Mouse (Mus musculus) kidney, embryonic 14.5 days (tissue): ENCODE results near the gene Fyttd1. TPM values are rescaled to one million over a fixed set of nuclear protein-coding genes. Genes with fewer than 3 reads are reported as not detected.
A peak's percentile ranks its signal among the peaks of the same experiment; 100 is the strongest.

ENCODE experiments used
- ATAC-seq: fragments of 200-750 bp; cut with Nextera tagmentation; 2 replicates; pipeline ENCODE4 v1.8.0; 2017; ENCODE audit warnings: moderate number of reproducible peaks, mild to moderate bottlenecking, moderate TSS enrichment, moderate library complexity; ENCODE audit not compliant: low FRiP score, low TSS enrichment
- H3K27ac ChIP-seq: fragments of 300-500 bp; sonication (generic); 2 replicates; pipeline ENCODE4 v1.5.1; 2014; ENCODE audit warnings: low read depth, mild to moderate bottlenecking, low read length, moderate library complexity, mixed read lengths
- H3K27me3 ChIP-seq: fragments of 300-500 bp; sonication (generic); 2 replicates; pipeline ENCODE4 v1.6.1; 2014; ENCODE audit warnings: mild to moderate bottlenecking, low read length; ENCODE audit not compliant: control insufficient read depth, insufficient read depth
- H3K36me3 ChIP-seq: fragments of 300-500 bp; sonication (generic); 2 replicates; pipeline ENCODE4 v1.6.1; 2014; ENCODE audit warnings: low read length, mixed read lengths; ENCODE audit not compliant: control insufficient read depth, insufficient read depth
- H3K4me1 ChIP-seq: fragments of 300-500 bp; sonication (generic); 2 replicates; pipeline ENCODE4 v1.6.1; 2014; ENCODE audit warnings: low read length, mixed read lengths; ENCODE audit not compliant: control insufficient read depth, insufficient read depth
- H3K4me2 ChIP-seq: fragments of 300-500 bp; sonication (generic); replicated peaks from 2 replicates; pipeline ENCODE4 v1.6.1; 2014; ENCODE audit warnings: low read depth, mild to moderate bottlenecking, low read length
- H3K4me3 ChIP-seq: fragments of 300-500 bp; sonication (generic); 2 replicates; pipeline ENCODE4 v1.5.1; 2014; ENCODE audit warnings: mild to moderate bottlenecking, low read length
- H3K9ac ChIP-seq: fragments of 300-500 bp; sonication (generic); 2 replicates; pipeline ENCODE4 v1.6.1; 2014; ENCODE audit warnings: low read depth, mild to moderate bottlenecking, low read length, moderate library complexity
- H3K9me3 ChIP-seq: fragments of 300-500 bp; sonication (generic); 2 replicates; pipeline ENCODE4 v1.6.1; 2016; ENCODE audit warnings: low read length; ENCODE audit not compliant: control insufficient read depth
- WGBS: fragments of 180-500 bp; shearing (Covaris S2); extraction: QIAGEN DNeasy Blood & Tissue Kit; methylation state at CpG from one replicate; pipeline ENCODE4 v1.1.7; 2014; 5-methylcytosine and 5-hydroxymethylcytosine counted together
- polyA plus RNA-seq: library from polyadenylated mRNA; unstranded; fragments of >200 nt; fragmentation: Nextera tagmentation; extraction: Ambion mirVana; gene quantifications from 2 replicates; pipeline ENCODE4 v1.2.1, GENCODE M21; 2014

Fyttd1 gene
- 119 and 155 TPM in 2 replicates for polyA plus RNA-seq

GRCm38 (mm10) chr16:32877343-32878156 is at the start of gene Fyttd1, which contains the start of gene Rubcn:
Gene Fyttd1 (plus strand): TSS chr16:32877500.
Gene Rubcn (minus strand): TSS chr16:32877766.
- Histone ChIP-seq H3K9ac (peak within 1 kb of the TSS; percentile 89), H3K27ac (peak within 1 kb of the TSS; percentile 82), H3K27me3 (no peaks in the 10 kb centered on the region), H3K4me3 (peak within 1 kb of the TSS; percentile 82), H3K9me3 (no peaks in the 10 kb centered on the region), H3K36me3 (no peaks in the 10 kb centered on the region), H3K4me2 (peak within 1 kb of the TSS; percentile 68), H3K4me1 (peaks cover 11% of the 10 kb centered on the region)
- WGBS, result under 1% methylated on average over 72 of the region's 83 CpGs
- peak; percentile 96 for ATAC-seq

GRCm38 (mm10) chr16:32829104-32829503 is 48.2 kb upstream of the Fyttd1 start:
- Histone ChIP-seq H3K27ac (no peak overlapping the region), H3K4me1 (no peaks in the 10 kb centered on the region), H3K4me2 (no peak overlapping the region), H3K9me3 (no peaks in the 10 kb centered on the region), H3K9ac (no peak overlapping the region), H3K36me3 (peaks cover 33% of the 10 kb centered on the region), H3K4me3 (no peak overlapping the region), H3K27me3 (no peaks in the 10 kb centered on the region)
- 64% methylated on average over 11 of the region's 11 CpGs for WGBS
- ATAC-seq, result no peak

- Histone ChIP-seq H3K36me3 (peaks cover 24% of the 10 kb centered on the region), H3K4me1 (no peaks in the 10 kb centered on the region), H3K9me3 (no peaks in the 10 kb centered on the region), H3K4me2 (no peak overlapping the region), H3K4me3 (no peak overlapping the region), H3K27ac (no peak overlapping the region), H3K27me3 (no peaks in the 10 kb centered on the region), H3K9ac (no peak overlapping the region)
- ATAC-seq, result no peak
- WGBS, result 86% methylated on average over 4 of the region's 4 CpGs
These were observed 45.8 kb upstream of the Fyttd1 start for GRCm38 (mm10) chr16:32831501-32831900.

GRCm38 (mm10) chr16:32847103-32847502 is 30.2 kb upstream of the Fyttd1 start:
- no peaks in the 10 kb centered on the region for H3K27me3 ChIP-seq
- ATAC-seq, result no peak
- H3K36me3 ChIP-seq, result peaks cover 54% of the 10 kb centered on the region
- no peak overlapping the region for H3K4me2 ChIP-seq
- WGBS, result 90% methylated on average over 11 of the region's 11 CpGs
- H3K9ac ChIP-seq, result no peak overlapping the region
- no peaks in the 10 kb centered on the region for H3K9me3 ChIP-seq
- no peak overlapping the region for H3K27ac ChIP-seq
- no peak overlapping the region for H3K4me3 ChIP-seq
- H3K4me1 ChIP-seq, result no peaks in the 10 kb centered on the region

DNA sequence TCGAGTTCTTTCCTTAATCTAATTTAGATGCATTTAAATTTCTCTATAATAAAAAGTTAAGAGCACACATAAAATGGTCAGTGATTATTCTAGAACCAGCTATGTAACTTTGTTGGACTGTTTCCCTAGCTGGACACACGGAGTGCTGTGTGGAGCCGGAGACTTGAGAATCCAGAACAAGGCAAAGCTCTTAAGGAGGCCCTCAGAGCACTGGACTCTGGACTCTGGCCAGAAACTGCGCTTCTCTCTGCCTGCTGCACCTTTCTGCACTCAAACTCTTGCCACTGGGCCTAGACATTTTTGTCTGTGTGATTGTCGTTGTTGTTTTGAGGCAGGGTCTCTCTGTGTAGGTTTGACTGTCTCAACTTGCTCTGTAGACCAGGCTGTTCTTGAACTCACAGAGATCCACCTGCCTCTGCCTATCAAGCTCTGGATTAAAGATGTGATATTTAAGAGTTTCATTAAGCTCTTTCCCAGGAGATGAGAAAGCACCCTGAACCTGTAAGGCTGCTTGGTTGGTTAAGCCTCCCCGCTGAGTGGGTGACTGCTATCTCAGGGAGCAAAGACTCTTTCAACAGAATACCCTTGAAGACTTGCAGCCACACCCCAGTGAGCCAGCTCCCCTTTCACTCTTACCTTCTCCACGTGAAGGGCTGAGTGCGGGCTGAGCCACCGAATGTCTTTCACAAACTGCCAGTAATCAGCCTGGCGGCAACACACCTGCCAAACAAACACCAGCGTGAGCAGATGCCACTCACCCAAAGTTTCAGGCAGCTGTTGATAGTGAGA is 28.1 kb upstream of the Fyttd1 start:
- H3K9me3 ChIP-seq, result no peaks in the 10 kb centered on the region
- H3K27ac ChIP-seq, result no peak overlapping the region
- no peaks in the 10 kb centered on the region for H3K4me1 ChIP-seq
- ATAC-seq, result no peak
- H3K4me2 ChIP-seq, result no peak overlapping the region
- H3K36me3 ChIP-seq, result peaks cover 48% of the 10 kb centered on the region
- WGBS, result 93% methylated on average over 11 of the region's 11 CpGs
- no peak overlapping the region for H3K9ac ChIP-seq
- H3K27me3 ChIP-seq, result no peaks in the 10 kb centered on the region
- no peak overlapping the region for H3K4me3 ChIP-seq

DNA sequence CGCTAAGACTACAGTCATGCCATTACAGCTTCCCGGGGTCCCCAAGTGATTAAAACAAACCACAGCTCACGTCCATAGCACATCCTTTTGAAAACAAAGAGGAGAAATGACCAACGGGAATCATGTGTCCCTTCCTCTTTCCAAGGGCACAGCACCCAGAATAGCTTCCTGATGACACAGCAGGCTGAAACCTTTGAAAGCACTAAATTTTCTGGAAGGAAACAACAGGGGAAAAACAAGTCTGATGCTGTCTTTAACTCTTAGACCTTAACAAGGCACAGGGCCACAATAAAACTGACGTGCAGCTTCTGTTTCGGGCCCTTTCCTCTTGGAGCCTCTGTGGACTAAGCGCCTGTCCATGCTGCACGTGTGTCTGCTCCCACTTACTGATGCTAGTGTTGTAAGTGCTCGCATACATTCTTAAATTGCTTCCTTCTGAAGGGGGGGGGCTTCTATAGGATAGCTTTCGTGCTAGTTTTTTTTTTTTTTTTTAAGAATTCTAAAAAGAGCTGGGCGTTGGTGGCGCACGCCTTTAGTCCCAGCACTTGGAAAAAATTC is 23.7 kb upstream of the Fyttd1 start:
- Histone ChIP-seq H3K36me3 (peaks cover 17% of the 10 kb centered on the region; the same call in 1 of the 2 replicates), H3K4me2 (no peak overlapping the region), H3K4me3 (no peak overlapping the region), H3K9me3 (no peaks in the 10 kb centered on the region), H3K27ac (0 out of 2 replicates have a peak overlapping the region, but pooled peaks have one; percentile 19), H3K4me1 (no peaks in the 10 kb centered on the region), H3K9ac (no peak overlapping the region), H3K27me3 (no peaks in the 10 kb centered on the region)
- 75% methylated on average over 13 of the region's 13 CpGs for WGBS
- ATAC-seq, result no peak

DNA sequence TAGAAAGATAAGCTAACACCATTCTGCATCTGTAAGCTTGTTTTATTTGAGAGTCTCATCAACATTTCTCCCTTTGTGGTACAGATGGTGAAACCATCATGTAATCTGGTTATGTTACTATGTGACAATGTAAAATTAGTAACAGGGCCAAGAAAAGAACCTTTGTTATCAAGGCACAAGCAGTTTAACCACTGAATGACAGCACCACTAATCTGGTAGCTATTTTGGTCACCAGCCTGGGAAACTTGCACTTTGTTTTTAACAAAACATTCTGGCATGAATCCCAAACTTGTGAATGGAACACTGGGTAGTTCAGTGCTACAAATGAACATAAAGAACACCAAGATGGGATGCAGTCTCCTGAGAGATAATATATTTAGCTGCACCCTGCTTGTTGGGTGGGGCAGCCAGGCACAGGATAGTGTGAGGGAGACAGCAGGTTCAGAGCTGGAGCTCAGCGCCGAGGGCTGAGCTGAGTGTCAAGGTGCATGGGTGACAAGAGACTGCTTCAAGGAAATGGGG is 23.2 kb upstream of the Fyttd1 start:
- Histone ChIP-seq H3K27ac (0 out of 2 replicates have a peak overlapping the region, but pooled peaks have one; percentile 19), H3K4me3 (no peak overlapping the region), H3K9me3 (no peaks in the 10 kb centered on the region), H3K36me3 (peaks cover 13% of the 10 kb centered on the region; the same call in 1 of the 2 replicates), H3K4me2 (no peak overlapping the region), H3K27me3 (no peaks in the 10 kb centered on the region), H3K4me1 (no peaks in the 10 kb centered on the region), H3K9ac (no peak overlapping the region)
- 83% methylated on average over 2 of the region's 2 CpGs for WGBS
- ATAC-seq, result no peak

- no peak for ATAC-seq
- H3K9me3 ChIP-seq, result no peaks in the 10 kb centered on the region
- no peak overlapping the region for H3K9ac ChIP-seq
- peaks cover 7% of the 10 kb centered on the region; the same call in 1 of the 2 replicates for H3K36me3 ChIP-seq
- no peak overlapping the region for H3K4me2 ChIP-seq
- H3K27ac ChIP-seq, result no peak overlapping the region
- H3K4me1 ChIP-seq, result no peaks in the 10 kb centered on the region
- no peak overlapping the region for H3K4me3 ChIP-seq
- WGBS, result 82% methylated on average over 3 of the region's 3 CpGs
- no peaks in the 10 kb centered on the region for H3K27me3 ChIP-seq
These were observed 20.5 kb upstream of the Fyttd1 start for GRCm38 (mm10) chr16:32856751-32857150.
